Mouse (Mus musculus) neural tube, embryonic 11.5 days (tissue): ENCODE measurements at regions not wholly inside any gene's neighbourhood (a gene's known extent, or its start where the extent isn't known, plus 50 kb on each side); places are given as distances from the start of the nearest gene placed in this dataset.

Experiments used
- ATAC-seq: fragments of 200-750 bp; cut with Nextera tagmentation; 2 replicates; pipeline ENCODE4 v1.8.0; 2017; ENCODE audit warnings: moderate number of reproducible peaks, mild to moderate bottlenecking, moderate TSS enrichment, moderate library complexity; ENCODE audit not compliant: insufficient read depth, low FRiP score, low TSS enrichment
- DNase-seq: peaks from one replicate; pipeline ENCODE4 v3.0.0-alpha.2; 2015; ENCODE audit warnings: low spot score
- H3K27ac ChIP-seq: fragments of 300-500 bp; sonication (generic); 2 replicates; pipeline ENCODE4 v1.5.1; 2014; ENCODE audit warnings: low read depth, mild to moderate bottlenecking, low read length
- H3K27me3 ChIP-seq: fragments of 300-500 bp; sonication (generic); 2 replicates; pipeline ENCODE4 v1.6.1; 2014; ENCODE audit warnings: mild to moderate bottlenecking, low read length, mixed read lengths; ENCODE audit not compliant: control insufficient read depth, insufficient read depth
- H3K36me3 ChIP-seq: fragments of 300-500 bp; sonication (generic); 2 replicates; pipeline ENCODE4 v1.6.1; 2014; ENCODE audit warnings: mild to moderate bottlenecking, low read length, moderate library complexity, mixed read lengths; ENCODE audit not compliant: control insufficient read depth, insufficient read depth
- H3K4me1 ChIP-seq: fragments of 300-500 bp; sonication (generic); 2 replicates; pipeline ENCODE4 v1.6.1; 2014; ENCODE audit warnings: low read length, mixed read lengths; ENCODE audit not compliant: control insufficient read depth, insufficient read depth
- H3K4me2 ChIP-seq: fragments of 300-500 bp; sonication (generic); 2 replicates; pipeline ENCODE4 v1.6.1; 2014; ENCODE audit warnings: low read depth, mild to moderate bottlenecking, moderate library complexity
- H3K4me3 ChIP-seq: fragments of 300-500 bp; sonication (generic); 2 replicates; pipeline ENCODE4 v1.5.1; 2014; ENCODE audit warnings: low read depth, low read length
- H3K9ac ChIP-seq: fragments of 300-500 bp; sonication (generic); 2 replicates; pipeline ENCODE4 v1.6.1; 2014; ENCODE audit warnings: mild to moderate bottlenecking, low read length
- H3K9me3 ChIP-seq: fragments of 300-500 bp; sonication (generic); 2 replicates; pipeline ENCODE4 v1.6.1; 2016; ENCODE audit warnings: low read length; ENCODE audit not compliant: control insufficient read depth
- WGBS: fragments of 180-500 bp; shearing (Covaris S2); extraction: QIAGEN DNeasy Blood & Tissue Kit; methylation state at CpG from one replicate; pipeline ENCODE4 v1.1.7; 2014; 5-methylcytosine and 5-hydroxymethylcytosine counted together

DNA sequence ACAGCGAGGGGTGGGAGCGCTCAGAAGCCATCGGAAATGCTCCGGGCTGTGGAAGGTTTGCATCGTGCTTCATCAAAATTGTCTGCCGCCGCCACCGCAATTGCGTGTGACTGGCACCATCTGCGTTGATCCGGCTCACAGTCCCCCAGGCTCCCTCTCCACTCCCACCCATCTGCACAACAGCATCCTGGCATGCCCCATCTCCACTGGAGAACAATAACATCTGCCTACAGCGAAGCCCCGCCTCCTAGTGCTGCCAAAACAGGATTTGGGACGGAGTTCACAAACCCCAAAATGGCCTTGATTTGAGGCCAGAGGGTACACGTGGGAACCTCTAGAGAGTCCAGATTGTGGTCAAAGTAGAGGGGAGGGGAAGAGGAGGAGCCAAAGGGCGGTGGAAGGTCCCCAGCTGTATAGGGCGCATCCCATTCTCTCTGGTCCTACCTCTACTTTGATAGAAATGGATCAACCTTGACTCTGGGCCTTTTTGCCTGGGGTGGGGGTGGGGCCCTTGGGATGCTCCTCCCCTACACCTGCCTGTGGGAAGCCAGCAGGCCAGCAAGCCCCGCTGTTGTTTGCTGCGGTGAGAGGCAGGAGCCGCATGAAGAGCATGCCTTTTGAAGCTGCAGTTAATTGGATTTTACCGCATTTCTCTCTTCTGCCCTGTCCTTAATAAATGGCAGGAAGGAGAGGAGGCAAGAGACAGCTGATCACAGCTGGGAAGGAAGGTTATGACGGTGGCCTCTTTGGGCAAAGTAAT lies 195.6 kb upstream of the Rpl38 start:
- Histone ChIP-seq H3K4me3 (no peak overlapping the region), H3K9me3 (no peaks in the 10 kb centered on the region), H3K27me3 (no peaks in the 10 kb centered on the region), H3K4me1 (peaks cover 20% of the 10 kb centered on the region), H3K4me2 (peak overlapping the region; percentile 8; the same call in 1 of the 2 replicates), H3K9ac (no peak overlapping the region), H3K27ac (no peak overlapping the region), H3K36me3 (no peaks in the 10 kb centered on the region)
- peak; percentile 43 for DNase-seq
- WGBS = 11% methylated on average over 22 of the region's 22 CpGs
- ATAC-seq = peak; percentile 54; the same call in 1 of the 2 replicates

DNA sequence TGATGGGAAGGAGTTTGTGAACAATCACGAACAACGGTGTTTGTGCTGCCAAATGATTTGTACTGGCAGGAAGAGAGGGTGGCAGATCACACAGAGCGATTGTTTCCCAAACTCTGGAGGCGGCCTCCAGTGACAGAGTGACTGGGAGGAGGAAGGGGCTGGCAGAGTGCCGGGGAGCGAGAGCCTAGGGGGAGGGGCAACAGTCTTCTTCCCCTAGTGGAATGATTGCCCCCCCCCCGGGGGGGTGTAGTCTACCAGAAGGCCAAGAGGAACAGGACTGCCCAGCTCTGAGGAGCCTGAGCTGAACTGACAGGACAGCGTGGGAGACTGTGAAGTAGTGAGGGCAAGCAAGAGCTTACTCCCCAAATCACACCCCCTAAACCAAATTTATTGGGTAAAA lies 199.9 kb upstream of the Rpl38 start:
- Histone ChIP-seq H3K9ac (no peak overlapping the region), H3K4me1 (peaks cover 21% of the 10 kb centered on the region), H3K4me2 (peak overlapping the region; percentile 14; the same call in 1 of the 2 replicates), H3K27me3 (no peaks in the 10 kb centered on the region), H3K27ac (0 out of 2 replicates have a peak overlapping the region, but pooled peaks have one; percentile 14), H3K9me3 (no peaks in the 10 kb centered on the region), H3K36me3 (no peaks in the 10 kb centered on the region), H3K4me3 (no peak overlapping the region)
- WGBS = 1% methylated on average over 8 of the region's 8 CpGs
- ATAC-seq = peak; percentile 69; the same call in 1 of the 2 replicates
- DNase-seq = peak; percentile 72

DNA sequence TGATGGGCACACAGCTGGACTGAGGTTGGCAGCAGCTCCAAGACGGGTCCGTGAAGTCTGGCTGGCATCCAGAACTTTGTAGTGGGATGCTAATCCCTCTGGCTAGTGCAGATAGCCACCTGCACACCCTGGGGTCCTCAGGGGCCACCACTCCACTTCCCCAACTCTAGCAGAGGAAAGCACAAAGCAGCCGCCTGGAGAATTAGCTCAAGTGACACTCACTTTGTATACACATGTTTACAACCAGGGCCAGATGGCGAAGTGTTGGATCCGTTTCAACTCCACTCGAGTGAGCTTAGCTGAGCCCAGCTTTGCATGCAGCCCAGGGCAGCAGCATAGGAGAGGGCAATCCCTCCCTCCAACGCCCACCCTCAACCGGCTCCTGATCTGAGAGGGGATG lies 200.5 kb upstream of the Rpl38 start:
- Histone ChIP-seq H3K27me3 (no peaks in the 10 kb centered on the region), H3K4me3 (no peak overlapping the region), H3K9me3 (no peaks in the 10 kb centered on the region), H3K36me3 (no peaks in the 10 kb centered on the region), H3K4me1 (peaks cover 16% of the 10 kb centered on the region), H3K4me2 (peak overlapping the region; percentile 9; the same call in 1 of the 2 replicates), H3K27ac (no peak overlapping the region), H3K9ac (no peak overlapping the region)
- 10% methylated on average over 8 of the region's 8 CpGs for WGBS
- peak; percentile 37 for DNase-seq
- ATAC-seq = peak; percentile 46; the same call in 1 of the 2 replicates

DNA sequence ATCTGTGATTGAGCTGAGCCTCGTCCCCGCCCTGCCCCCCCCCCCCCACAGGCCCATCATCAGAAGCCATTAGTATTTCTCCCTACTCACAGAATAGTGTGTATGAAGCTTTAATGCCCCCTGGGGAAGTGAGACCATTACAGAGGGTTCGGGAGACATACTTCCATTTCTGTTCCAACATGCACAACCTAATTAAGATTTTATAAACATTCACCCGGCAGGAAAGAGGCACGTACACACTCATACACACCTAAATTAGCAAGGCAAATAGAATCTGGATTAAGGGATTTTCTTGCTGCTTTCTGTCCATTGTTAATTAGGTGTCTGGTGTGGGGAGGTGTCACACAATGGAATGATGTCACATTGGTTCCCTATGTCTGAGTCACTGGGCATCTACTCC lies 202.8 kb upstream of the Rpl38 start:
- no peaks in the 10 kb centered on the region for H3K9me3 ChIP-seq
- no peaks in the 10 kb centered on the region for H3K36me3 ChIP-seq
- H3K4me3 ChIP-seq = no peak overlapping the region
- 60% methylated on average over 5 of the region's 5 CpGs for WGBS
- no peak overlapping the region for H3K9ac ChIP-seq
- ATAC-seq = no peak
- peaks cover 11% of the 10 kb centered on the region for H3K4me1 ChIP-seq
- H3K27ac ChIP-seq = no peak overlapping the region
- H3K27me3 ChIP-seq = no peaks in the 10 kb centered on the region
- H3K4me2 ChIP-seq = no peak overlapping the region
- no peak for DNase-seq

DNA sequence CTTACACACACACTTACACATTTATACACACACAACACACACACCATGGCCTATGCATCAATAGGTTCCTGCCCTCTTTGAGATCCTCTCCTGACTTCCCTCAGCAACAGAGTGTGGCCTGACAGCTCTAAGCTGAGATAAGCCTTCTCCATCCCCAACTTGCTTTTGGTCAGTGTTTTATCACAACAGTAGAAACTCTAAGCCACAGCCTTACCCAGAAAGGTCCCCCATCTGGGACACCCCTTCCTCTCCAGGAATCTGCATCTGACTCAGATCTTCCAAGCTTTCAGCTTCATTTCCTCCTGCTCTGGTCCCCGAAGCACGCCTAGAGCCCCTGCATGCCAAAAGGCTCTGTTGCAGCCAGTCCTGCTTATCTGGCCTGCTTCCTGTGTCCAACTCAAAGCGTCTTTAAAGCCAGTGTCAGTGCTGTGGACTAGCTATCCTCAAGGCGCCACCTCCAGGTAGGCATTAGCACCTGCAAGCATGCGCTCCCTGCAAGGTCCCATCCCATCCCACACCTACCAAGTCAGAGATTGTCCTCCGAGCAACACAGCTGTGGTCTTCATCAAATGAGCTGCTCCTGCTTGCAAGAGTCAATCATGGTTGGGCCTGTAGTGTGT lies 205.5 kb upstream of the Rpl38 start:
- Histone ChIP-seq H3K4me2 (no peak overlapping the region), H3K9ac (no peak overlapping the region), H3K36me3 (no peaks in the 10 kb centered on the region), H3K27me3 (no peaks in the 10 kb centered on the region), H3K4me1 (peaks cover 3% of the 10 kb centered on the region; the same call in 1 of the 2 replicates), H3K4me3 (no peak overlapping the region), H3K27ac (no peak overlapping the region), H3K9me3 (no peaks in the 10 kb centered on the region)
- DNase-seq (peak; percentile 61), ATAC-seq (no peak)
- 28% methylated on average over 6 of the region's 6 CpGs for WGBS

DNA sequence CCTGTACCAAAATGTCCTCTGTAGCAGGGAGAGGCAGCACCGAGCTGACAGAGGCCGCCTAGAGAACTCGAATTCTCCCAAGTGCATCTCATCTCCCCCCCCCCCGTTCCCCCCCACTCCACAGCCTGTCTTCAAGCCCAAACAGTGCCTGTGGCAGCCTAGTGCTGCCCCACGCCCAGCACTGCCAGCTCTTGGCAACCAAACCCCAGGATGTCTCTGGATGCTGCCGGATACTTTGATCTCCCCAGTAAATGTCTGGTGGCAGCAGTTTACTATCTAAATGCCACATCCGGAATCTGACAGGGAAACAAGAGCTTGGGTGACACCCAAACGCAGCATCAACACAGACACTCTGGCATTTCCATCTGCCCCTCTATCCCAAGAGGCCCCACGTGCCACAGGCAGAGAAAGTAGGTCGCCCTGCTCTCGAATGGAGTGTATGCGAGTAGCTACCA lies 213.4 kb upstream of the Rpl38 start:
- Histone ChIP-seq H3K4me3 (no peak overlapping the region), H3K27ac (no peak overlapping the region), H3K9ac (no peak overlapping the region), H3K9me3 (no peaks in the 10 kb centered on the region), H3K4me1 (no peaks in the 10 kb centered on the region), H3K4me2 (no peak overlapping the region), H3K27me3 (no peaks in the 10 kb centered on the region), H3K36me3 (no peaks in the 10 kb centered on the region)
- ATAC-seq (no peak), DNase-seq (no peak)
- WGBS = 72% methylated on average over 12 of the region's 12 CpGs

DNA sequence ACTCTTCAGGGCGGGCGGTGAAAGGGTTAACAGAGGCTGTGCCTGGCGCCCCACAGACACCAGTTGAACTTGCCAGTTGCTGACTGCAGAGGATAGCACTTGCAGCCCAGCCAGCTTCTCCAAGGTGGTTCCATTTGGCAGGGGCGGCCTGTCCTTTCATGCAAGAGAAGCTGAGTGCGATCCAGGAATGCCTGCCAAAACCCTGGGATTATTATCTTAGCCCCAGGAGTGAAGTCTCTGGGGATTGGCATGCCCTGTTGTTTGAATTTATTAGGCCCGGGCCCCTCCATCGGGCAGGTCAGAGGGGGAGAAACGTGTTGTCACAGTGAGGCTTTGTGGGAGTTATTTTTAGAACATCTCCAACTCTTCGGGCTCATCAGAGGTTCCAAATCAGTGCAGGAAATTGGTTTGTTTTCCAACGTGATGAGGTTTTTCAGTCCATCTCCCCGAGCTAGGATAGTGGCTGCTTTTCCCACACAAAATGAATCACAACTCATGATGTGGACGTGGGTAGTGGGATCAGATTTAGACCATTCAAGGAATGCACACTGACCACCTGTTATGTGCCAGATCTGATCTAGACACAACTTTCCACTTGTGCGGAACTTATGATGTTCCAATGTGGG lies 219.4 kb upstream of the Rpl38 start:
- no peak overlapping the region for H3K27ac ChIP-seq
- H3K36me3 ChIP-seq = no peaks in the 10 kb centered on the region
- ATAC-seq = no peak
- DNase-seq = no peak
- no peak overlapping the region for H3K4me2 ChIP-seq
- no peak overlapping the region for H3K4me3 ChIP-seq
- H3K9me3 ChIP-seq = no peaks in the 10 kb centered on the region
- H3K9ac ChIP-seq = no peak overlapping the region
- H3K4me1 ChIP-seq = peaks cover 9% of the 10 kb centered on the region; the same call in 1 of the 2 replicates
- H3K27me3 ChIP-seq = no peaks in the 10 kb centered on the region
- 46% methylated on average over 13 of the region's 13 CpGs for WGBS

DNA sequence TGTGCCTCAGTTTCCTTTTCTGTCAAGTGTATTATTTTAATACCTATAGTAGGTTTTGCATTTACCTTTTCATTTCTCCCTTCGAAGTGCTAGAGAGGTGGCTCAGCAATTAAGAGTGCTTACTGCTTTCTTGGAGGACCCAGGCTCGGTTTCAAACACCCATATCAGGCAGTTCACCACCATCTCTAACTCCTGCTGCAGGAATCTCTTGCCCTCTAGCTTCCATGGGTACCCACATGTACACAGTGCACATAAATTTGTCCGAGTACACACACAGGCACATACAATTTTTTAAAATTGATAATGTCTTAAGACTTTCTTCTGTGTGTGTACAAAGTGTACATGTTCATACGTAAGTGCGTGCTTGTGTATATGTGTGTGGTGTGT lies 220.9 kb upstream of the Rpl38 start:
- peaks cover 9% of the 10 kb centered on the region; the same call in 1 of the 2 replicates for H3K4me1 ChIP-seq
- 90% methylated on average over 5 of the region's 5 CpGs for WGBS
- no peak for ATAC-seq
- H3K4me2 ChIP-seq = no peak overlapping the region; the same call in 1 of the 2 replicates
- H3K9me3 ChIP-seq = no peaks in the 10 kb centered on the region
- no peaks in the 10 kb centered on the region for H3K36me3 ChIP-seq
- no peak overlapping the region for H3K9ac ChIP-seq
- H3K4me3 ChIP-seq = no peak overlapping the region
- H3K27ac ChIP-seq = no peak overlapping the region
- no peak for DNase-seq
- H3K27me3 ChIP-seq = no peaks in the 10 kb centered on the region
